Mouse (Mus musculus) gastrocnemius, postnatal 14 days (tissue): Measurements from ENCODE around the gene Gm7356. TPM values are rescaled to one million over a fixed set of nuclear protein-coding genes. Genes with fewer than 3 reads are reported as not detected.
"Not testable (repeated sequence)": the region's sequence is repeated elsewhere in the genome, so short reads cannot be mapped to it uniquely, and the experiment has no call there.

Source experiments
- DNase-seq: peaks from one replicate; pipeline ENCODE4 v3.0.0; 2021; ENCODE audit warnings: mixed read lengths
- intact Hi-C: fragments of 180-260 bp; cut with DNase I; formaldehyde crosslinking; loops from one replicate; pipeline ENCODE4 v1.15.1; 2025; ENCODE audit warnings: low total_unique reads
- long read RNA-seq, 2 experiments: library from polyadenylated mRNA; stranded (forward); transcript quantifications; one replicate each; pipeline ENCODE4 v2.0.0; 2021
- total RNA-seq, 2 experiments: library from RNA; stranded (reverse); gene quantifications; 2 replicates each; pipeline ENCODE4 v1.2.3; 2021

Gene Gm7356
- not detected for total RNA-seq
- long read RNA-seq, experiment 1 = 0 reads
- long read RNA-seq, experiment 2 = 0 reads

DNA sequence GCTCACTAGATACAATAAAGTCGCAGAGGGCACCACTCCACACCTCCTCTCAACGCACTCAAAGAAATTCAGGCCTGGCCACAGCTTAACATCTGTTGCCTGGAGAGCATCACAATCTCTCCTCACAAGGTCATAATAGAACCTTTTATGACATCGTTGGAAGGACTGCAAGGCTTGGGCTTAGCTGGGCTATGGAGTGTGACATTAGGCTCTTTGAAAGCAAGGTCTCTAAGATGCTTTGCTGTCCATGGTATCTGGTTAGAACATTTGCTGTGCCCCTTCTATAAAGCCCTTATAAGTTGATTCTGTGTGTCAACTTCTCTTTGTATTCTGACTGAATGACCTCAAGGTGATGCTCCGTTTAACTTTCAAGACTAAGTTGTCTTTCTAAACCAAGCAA is at the start of gene Gm7356:
Gene Gm7356, minus strand, starts transcription at position 101 of the 400 bp plus-strand sequence.
- DNase-seq, intact Hi-C loops: not testable (repeated sequence)

GRCm38 (mm10) chr17:14041880-14042279 is 38.4 kb upstream of the Gm7356 start:
- intact Hi-C loops = not testable (repeated sequence)

DNA sequence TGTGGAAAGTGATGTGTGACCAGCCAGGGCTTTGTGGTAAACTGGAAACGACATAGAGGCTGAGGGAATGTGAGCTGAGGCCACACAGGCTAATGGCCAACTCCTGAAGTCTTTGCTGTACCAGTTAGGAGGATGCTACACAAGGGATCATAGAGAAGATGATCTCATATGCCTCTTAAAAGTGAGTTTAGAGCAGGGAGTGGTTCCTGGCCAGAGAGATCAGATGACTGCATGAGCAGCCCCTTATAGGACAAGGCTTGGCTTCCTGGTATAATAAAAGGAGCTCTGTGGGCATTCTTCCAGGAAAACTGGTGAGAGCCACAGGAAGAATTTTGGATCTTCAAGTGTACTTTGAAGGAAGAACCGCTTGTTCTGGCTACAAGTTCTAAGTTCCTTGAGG is 33.5 kb upstream of the Gm7356 start:
- intact Hi-C loops, DNase-seq: not testable (repeated sequence)

More at GRCm38 (mm10) chr17:14041880-14042279, 38.4 kb upstream of the Gm7356 start:
- not testable (repeated sequence) for DNase-seq

- intact Hi-C loops, DNase-seq: not testable (repeated sequence)
These were observed 32.6 kb upstream of the Gm7356 start for GRCm38 (mm10) chr17:14036113-14036512.

GRCm38 (mm10) chr17:13993425-13993824 is 10.1 kb downstream of the Gm7356 start:
- intact Hi-C loops, DNase-seq: not testable (repeated sequence)

GRCm38 (mm10) chr17:13987690-13988089 is 15.8 kb downstream of the Gm7356 start:
- intact Hi-C loops = no loop called here
- DNase-seq = no peak

DNA sequence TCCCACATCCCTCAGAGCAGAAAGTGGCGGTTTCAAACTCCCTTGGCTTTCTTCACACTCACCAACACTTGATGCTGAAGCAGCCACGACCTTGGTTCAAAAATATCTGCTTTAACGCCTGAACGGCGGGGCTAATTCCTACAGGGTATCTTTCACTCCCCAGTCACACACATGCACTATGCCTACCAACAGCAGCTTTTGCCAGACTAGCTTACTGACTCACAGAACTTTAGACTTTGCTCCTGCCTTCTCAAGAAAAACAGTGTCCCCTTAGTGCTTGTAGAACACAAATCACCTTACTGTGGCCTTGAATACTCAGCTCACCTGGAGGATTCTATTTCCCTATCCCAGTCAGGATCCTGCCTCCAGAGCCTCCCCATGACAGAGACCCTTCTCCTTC is 32.7 kb downstream of the Gm7356 start:
- intact Hi-C loops, DNase-seq: not testable (repeated sequence)

DNA sequence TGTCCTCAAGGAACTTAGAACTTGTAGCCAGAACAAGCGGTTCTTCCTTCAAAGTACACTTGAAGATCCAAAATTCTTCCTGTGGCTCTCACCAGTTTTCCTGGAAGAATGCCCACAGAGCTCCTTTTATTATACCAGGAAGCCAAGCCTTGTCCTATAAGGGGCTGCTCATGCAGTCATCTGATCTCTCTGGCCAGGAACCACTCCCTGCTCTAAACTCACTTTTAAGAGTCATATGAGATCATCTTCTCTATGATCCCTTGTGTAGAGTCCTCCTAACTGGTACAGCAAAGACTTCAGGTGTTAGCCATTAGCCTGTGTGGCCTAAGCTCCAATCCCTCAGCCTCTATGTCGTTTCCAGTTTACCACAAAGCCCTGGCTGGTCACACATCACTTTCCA is 33.6 kb downstream of the Gm7356 start:
- DNase-seq, intact Hi-C loops: not testable (repeated sequence)

GRCm38 (mm10) chr17:13965048-13965447 is 38.5 kb downstream of the Gm7356 start:
- DNase-seq, intact Hi-C loops: not testable (repeated sequence)

DNA sequence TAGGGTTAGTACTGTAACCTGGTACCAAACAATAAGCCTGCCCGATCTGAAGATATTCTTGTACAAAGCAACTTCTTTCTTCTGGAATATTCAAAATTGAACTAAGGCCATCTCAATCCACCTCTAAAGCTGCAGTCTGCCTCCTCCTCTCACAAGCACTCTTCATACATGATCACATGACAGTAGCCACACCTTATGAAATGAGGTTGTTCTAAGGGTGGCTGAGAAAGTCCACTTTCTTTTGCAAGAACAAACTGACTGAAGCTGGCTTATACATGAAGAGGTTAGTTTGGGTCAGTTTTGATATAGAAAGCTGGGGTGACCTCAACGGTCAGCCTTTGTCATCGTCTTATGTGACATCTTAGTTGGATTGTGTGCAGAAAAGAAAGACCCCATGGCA is 41.3 kb downstream of the Gm7356 start:
- intact Hi-C loops, DNase-seq: not testable (repeated sequence)

GRCm38 (mm10) chr17:13958129-13958528 is 45.4 kb downstream of the Gm7356 start:
- DNase-seq, intact Hi-C loops: not testable (repeated sequence)

GRCm38 (mm10) chr17:13951570-13951969 is 51.9 kb downstream of the Gm7356 start:
- intact Hi-C loops, DNase-seq: not testable (repeated sequence)

Other genes starting within 250 kb of the Gm7356 start
- 10 to 100 TPM; 77.6 to 81.8 TPM for gene Afdn, start 243.2 kb downstream of the Gm7356 start, total RNA-seq
- 1 to 10 TPM; 1.2 to 1.3 TPM for gene Tcte2, start 241.9 kb downstream of the Gm7356 start, total RNA-seq
- gene Gm7168, start 55.3 kb downstream of the Gm7356 start, total RNA-seq = not detected
- not detected for gene Gm7358, start 55.8 kb upstream of the Gm7356 start, total RNA-seq
- gene Dact2, start 200.6 kb upstream of the Gm7356 start, total RNA-seq = 1 to 10 TPM; 2.2 to 3.6 TPM